Mouse (Mus musculus) spleen, embryonic (tissue): ENCODE measurements around the gene Xrcc1.

Source experiments
- CTCF ChIA-PET: fragments of 350-600 bp; sonication (Branson Sonifier 250); formaldehyde crosslinking; loops from one replicate; lab custom pipeline; 2022; lab: Charles Lee

The Xrcc1 gene

DNA sequence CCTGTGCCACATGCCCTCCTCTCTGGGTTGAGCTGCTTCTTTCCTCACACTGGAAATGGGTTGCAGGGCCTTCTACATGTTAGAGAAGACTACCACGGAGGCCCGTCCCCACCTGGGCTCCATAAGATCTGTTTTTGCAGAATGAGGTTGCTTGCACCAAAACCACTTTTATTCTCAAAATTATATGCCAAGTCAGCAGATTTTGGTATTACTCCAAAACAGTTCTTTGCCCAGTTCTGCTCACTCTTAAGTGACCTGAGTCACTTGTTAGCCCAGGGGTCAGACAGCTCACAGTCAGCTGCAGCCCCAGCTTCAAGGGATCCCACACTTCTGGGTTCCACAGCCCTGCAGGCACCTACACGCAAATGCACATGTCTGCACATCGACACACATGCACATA is 15.4 kb downstream of the Xrcc1 start:
- CTCF ChIA-PET, result no interaction called here

DNA sequence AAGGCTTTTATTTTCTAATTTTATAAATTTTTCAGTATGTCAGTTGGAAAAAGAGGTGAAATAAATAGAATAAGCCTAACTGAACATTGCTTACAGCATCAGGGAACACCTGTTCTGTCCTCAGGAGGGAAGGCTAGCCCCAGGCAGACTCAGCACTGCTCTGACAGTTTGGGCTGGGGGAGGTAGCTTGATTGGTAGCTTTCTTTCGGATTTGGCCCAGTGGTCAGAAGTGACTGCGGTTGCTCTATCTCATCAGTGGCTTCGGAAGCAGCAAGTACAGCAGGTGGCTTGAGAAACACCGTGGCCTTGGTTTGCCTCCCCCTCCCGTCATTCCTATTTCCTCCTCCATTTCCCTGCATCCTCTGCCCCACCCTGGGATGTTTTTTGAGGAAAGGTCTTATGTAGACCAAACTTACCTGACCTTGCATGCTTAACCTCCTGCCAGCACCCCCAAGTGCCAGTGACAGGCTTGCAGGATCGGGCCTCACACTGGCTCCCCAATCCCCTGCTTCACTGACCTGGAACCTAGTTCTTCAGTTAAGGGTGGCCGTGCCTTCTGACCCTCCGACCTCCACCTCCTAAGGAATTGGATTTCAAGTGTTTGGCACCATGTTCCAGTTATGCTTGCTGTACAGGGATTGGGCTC is 17.2 kb downstream of the Xrcc1 start:
- CTCF ChIA-PET, result interaction anchor here (0.6 to 1.2 kb wide), 3 partner anchors 15 to 26 kb away, joined by 3 read pairs; partner anchors contain the start of genes Pinlyp and Xrcc1

DNA sequence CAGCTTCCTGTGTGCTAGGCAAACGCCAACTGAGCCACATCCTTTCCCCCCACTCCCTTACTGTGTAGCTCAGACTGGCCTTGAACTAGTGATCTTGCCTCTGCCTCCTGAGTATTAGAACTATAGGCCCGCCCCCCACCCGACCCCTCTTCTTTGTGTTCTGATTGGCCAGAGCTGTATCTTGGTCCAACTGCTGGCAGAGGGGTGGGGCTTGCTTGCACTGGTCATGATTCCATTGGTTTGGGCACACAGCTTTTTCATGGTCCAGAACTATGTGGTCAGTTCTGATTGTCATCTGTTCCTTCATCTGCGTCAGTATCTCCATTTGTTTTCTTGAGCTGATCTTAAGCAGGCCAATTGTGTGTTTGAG is 17.7 kb downstream of the Xrcc1 start:
- CTCF ChIA-PET, result interaction anchor here (0.6 to 1.1 kb wide), 5 partner anchors 18 to 122 kb away, joined by 3 to 4 read pairs (median 3); partner anchors contain the start of genes Pinlyp and Xrcc1

DNA sequence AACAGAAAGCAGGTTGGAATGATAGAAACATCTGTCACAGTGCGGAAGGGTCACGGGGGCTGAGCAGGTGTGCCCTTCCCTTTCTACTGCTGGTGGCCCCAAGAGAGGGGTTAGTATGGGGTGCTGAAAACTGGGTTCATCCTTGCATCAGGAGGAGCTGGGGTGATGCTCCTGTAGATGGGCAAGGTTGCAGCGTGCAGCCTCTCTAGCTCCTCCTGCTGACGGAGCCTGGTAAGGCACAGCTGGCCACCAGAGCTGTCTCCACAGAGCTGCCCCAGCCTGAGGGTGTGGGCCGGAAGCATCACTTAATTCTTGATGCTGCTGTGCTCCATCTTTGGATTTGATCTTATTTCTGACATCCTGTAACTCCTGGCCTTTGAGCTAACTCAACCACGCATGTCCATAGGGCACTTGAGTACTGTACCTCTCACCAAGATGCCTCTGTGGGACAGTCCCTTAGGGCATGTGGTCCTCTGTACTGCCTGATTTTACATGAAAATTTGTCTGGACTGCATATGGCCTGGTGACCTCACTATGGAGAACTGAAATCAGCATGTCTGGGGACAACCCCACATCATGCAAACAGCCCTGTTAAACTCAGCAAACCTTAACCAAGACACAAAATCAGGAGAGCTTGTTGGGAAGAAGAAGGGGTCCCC is 18.6 kb downstream of the Xrcc1 start:
- CTCF ChIA-PET, result interaction anchor here (0.7 to 1.1 kb wide), 5 partner anchors 15 to 39 kb away, joined by 3 to 8 read pairs (median 3); partner anchors contain the start of genes Pinlyp and Xrcc1

DNA sequence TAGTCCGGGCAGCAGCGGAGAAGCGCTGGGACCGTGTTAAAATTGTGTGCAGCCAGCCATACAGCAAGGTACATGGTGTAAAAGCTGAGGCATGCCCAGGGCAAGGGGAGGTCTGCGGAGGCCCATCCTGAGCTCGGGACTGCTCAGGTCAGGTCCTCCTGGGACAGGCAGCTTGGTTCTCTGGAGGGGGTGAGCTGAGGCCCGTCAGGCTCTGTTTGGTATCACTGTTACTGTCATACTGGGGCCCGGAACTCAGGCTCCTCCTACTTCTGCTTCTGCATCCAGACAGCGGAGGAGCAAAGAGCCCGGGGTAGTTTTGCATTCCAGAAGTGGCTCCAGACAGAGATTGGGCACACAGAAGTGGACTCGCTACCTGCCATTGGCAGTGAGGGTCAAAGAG is 19.5 kb downstream of the Xrcc1 start:
- CTCF ChIA-PET, result interaction anchor here (0.5 to 0.9 kb wide), 2 partner anchors 16 to 38 kb away, joined by 3 to 4 read pairs; no protein-coding TSS in a partner anchor

DNA sequence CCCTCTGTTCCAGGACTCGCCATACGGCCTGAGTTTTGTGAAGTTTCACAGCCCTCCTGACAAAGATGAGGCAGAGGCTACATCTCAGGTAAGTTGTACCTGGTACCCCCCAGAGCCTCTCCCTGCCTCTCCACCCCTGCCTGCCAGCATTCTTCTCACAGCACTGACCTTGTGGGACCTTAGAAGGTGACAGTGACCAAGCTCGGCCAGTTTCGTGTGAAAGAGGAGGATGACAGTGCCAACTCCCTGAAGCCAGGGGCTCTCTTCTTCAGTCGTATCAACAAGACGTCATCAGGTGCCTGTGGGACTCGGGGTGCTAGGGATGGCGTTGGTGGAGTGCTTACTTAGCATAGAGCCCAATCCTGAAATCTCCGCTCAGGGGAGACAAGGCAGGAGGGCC is 20.1 kb downstream of the Xrcc1 start:
- CTCF ChIA-PET, result no interaction called here

DNA sequence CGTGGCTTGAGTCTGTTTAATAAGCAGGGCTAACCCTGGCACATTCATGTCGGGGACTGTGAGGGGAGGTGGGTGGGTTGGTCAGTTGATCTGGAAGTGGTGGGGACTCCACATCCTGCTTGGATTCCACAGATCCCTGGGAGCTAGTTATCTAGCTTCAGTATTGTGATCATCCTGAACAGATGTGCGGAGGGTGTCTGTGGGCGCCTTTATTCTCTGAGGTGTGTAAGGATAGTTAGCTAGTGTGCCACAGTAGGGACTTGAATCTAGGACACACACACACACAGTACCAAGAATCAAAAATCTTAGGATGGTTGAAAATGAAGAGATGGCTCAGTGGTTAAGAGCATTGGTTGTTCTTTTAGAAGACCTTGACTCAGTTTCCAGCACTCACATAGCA is 22.4 kb downstream of the Xrcc1 start:
- CTCF ChIA-PET, result no interaction called here

DNA sequence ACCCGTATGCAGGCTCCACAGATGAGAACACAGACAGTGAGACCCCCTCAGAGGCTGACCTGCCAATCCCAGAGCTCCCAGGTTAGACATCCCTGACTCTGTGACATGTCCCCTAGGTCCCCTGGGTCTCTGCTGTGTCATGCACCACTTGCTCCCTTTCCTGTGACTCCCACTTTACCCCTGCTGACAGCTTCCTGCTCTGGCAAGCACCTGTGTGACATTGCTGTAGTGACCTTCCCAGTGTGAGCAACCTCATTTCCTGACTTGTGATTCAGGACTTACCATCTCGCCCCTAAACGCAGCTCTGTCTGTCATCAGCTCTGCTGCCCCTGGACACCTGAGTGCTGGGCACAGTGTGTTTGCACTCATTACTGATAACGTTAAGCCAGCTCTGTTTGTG is 25.0 kb downstream of the Xrcc1 start:
- CTCF ChIA-PET, result no interaction called here

DNA sequence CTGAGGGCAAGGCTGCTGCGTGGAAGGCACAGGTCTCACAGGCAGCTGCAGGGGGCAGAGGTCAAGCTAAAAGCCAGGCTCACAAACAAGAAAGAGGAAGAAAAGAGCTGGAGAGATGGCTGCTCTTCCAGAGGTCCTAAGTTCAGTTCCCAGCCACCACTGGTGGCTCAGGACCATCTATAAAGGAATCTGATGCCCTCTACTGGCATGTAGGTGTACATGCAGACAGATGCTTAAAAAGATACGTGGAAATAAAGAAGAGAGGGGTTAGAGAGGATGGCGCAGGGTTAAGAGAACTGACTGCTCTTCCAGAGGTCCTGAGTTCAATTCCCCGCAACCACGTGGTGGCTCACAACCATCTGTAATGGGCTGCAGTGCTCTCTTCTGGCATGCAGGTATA is 26.4 kb downstream of the Xrcc1 start:
- CTCF ChIA-PET, result interaction anchor here (0.6 kb wide), 2 partner anchors 85 to 341 kb away, joined by 4 to 7 read pairs; no protein-coding TSS in a partner anchor

DNA sequence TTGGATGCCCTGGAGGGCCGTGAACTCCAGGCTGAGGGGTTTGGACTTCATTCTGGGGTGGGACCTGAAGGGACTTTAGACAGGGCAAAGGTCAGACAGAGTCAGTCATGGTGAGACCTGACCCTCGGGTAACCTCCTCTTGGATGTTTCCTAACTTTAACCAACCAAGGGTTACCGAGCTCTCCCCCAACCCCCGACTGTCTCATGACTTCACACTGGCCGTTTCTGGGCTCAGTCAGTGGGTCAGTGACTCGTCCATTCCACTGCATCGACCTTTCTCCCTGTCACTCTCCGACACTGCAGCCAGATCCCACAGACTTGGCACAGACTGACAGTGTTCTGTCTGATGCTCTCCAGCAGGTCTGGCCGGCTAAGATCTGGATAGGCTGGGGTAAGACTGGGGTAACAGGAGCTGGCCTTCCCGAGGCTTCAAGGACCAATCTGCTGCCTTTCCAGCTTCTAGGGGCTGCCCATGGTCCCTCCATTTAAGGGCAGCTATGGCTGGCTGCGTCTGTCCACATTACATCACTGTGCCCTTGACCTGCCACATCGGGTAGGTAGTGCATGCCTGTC is 28.2 kb downstream of the Xrcc1 start:
- CTCF ChIA-PET, result interaction anchor here (0.7 kb wide), 1 partner anchor 15 kb away, joined by 5 read pairs; no protein-coding TSS in a partner anchor

DNA sequence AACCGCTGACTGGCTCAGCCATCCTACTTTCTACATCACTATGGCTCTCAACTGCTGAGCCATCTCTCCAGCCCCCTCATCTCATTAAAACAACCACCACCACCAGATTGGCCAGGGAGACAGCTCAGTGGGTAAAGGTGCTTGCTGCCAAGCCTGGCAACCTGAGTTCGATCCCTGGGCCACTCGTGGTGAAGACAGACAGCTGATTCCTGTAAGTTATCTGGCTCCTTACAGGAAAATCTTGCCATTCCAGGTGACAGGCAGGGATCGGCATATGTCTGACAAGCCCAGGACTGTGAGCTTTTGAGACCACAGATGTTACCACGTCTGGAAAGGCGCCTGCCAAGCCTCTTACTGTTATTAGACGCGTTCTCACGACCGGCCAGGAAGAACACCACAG is 31.7 kb downstream of the Xrcc1 start:
- CTCF ChIA-PET, result no interaction called here

DNA sequence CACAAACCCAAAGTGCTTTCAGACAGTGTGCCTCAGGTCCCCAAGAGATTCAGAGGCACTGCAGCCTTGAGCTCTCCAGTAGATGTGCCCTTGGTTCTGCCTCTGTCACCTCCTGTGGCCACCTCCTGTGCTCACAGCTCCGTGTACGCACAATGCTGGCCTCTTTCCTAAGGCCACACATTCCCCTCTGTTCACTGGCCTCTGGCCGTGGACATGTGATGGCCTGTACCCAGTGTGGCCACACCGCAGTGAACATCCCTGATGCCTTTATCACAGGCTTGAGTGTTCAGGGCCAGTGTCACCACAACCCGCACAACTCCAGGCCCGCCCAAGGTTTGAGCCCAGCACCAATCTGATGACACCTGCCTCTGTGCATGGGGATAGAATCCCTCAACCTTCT is 38.8 kb downstream of the Xrcc1 start:
- CTCF ChIA-PET, result no interaction called here

DNA sequence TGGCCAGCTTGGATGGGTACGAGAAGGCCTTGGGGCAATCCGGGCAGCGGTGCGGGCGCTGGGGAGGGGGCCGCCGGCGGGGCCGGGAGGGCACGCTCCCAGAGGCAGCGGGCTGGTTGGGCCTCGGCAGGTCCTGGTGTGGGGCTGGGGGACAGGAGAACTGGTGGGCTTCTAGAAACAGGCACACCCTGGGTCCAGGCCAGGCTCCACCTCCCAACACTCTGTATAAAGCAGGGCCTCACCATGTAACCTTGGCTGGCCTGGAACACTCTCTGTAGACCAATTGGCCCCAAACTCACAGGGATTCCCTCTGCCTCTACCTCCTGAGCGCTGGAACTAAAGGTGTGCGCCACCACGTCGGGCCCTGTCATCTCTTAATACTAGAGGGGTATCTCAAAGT is 39.9 kb downstream of the Xrcc1 start:
- CTCF ChIA-PET, result interaction anchor here (0.6 kb wide), 1 partner anchor 22 kb away, joined by 3 read pairs; no protein-coding TSS in a partner anchor

DNA sequence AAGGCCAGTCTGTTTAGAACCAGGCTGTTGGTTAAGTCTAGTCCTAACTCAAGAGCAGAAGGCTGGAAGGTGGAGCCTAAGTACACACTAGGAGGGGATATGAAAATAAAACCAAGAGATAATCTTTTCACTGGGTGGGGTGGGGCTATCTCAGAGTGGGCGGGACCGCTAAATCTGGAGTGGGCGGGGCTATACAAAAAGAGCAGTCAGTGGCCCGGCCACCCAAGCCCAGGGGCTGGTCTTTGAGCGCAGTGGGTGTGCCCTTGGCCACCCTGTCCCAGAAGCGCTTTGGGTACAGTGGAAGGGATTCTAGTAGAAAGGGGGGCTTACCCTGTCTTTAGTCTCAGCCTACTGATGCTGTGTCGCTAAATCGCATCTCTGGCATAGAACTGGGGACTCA is 40.7 kb downstream of the Xrcc1 start:
- CTCF ChIA-PET, result no interaction called here

DNA sequence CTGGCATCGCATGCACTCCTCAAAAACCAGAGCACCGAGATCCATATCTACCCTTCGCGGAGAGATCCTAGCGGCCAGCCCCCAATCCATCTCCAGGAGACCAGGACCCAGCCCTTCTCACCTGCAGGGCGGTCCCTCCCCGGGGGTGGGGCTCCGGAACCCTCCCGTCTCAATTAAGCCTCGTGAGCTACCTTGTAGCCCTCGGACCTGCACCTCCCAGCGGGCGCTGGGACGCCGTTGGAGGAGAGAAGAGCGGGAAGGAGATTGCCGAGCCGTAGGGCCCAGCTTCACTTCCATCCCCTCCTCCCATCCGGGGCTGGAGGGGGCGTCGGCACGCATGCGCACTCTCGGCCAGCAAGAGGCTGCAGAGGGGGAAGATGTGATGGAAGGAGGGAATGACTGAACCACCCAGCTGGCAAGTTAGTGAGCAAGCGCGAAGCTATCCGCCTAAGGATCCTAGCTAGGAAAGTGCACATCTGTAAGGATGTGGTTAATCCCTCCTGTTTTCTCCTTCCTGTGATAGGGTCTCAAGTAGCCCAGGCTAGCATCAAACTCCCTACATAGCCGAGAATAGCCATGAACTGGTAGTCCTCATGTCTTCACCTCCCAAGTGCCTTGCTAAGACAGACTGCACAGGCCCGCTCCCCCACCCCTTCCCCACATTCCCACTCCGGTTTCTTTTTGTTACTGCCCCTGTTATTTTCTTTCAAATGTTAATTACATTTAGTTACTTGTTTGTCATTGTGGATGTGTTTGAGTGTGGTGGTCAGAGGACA is 41.4 kb downstream of the Xrcc1 start, which contains the start of the genes Ethe1 and Zfp575:
Gene Ethe1, plus strand, starts transcription at position 214 of the 776 bp plus-strand sequence.
Gene Zfp575, minus strand, starts transcription at position 312 of the 776 bp plus-strand sequence.
- CTCF ChIA-PET, result no interaction called here

DNA sequence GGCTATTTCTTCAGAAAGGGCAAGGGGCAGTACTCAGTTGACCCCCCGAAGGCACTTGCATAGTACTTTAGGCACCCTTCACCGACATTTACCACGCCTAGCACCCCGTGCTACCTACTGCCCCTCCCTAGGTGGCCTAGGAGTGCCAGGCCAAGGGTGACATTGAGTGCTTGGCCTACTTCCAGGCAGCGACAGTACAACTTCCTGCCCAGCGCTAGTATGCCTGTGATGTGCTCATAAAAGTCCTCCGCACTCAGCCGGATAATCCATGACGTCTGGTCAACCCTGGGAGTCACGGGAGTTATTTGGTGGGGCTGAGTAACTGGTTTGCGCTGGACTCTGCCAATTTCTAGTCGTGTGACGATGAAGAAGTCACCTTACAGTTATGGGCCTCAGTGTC is 42.2 kb downstream of the Xrcc1 start:
- CTCF ChIA-PET, result no interaction called here

DNA sequence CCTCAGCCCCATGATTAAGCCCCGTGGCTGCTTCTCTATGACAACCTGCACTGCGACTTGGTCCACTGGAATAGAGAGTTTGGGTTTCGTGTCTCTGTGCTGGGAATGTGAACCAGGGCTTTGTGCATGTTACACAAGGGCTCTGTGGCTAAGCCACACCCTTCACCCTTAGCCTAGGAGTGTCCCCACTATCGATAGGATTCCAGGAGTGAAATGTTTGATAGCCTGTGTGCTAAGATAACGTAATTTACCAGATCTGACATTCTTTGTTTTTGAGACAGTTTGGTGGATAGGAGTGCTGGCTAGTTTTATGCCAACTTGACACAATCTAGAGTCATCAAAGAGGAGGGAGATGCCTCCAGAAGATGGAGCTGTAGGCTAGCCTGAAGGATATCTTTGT is 45.6 kb downstream of the Xrcc1 start:
- CTCF ChIA-PET, result interaction anchor here (0.6 kb wide), 1 partner anchor 48 kb away, joined by 4 read pairs; no protein-coding TSS in a partner anchor

DNA sequence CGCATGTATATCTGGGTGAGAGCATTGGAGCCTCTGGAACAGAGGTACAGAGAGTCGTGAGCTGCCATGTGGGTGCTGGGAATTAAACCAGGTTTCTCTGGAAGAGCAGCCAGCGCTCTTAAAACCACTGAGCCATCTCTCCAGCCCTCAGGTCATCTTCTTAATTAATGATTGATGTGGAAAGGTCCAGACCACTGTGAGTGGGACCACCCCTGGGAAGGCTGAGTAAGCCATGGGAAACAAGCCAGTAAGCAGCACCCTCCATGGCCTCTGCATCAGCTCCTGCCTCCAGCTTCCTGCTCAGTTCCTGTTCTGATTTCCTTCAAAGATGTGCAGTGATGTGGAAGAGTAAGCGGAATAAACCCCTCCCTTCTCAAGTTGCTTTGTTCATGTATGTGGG is 46.1 kb downstream of the Xrcc1 start:
- CTCF ChIA-PET, result interaction anchor here (0.6 kb wide), 1 partner anchor 47 kb away, joined by 4 read pairs; no protein-coding TSS in a partner anchor

DNA sequence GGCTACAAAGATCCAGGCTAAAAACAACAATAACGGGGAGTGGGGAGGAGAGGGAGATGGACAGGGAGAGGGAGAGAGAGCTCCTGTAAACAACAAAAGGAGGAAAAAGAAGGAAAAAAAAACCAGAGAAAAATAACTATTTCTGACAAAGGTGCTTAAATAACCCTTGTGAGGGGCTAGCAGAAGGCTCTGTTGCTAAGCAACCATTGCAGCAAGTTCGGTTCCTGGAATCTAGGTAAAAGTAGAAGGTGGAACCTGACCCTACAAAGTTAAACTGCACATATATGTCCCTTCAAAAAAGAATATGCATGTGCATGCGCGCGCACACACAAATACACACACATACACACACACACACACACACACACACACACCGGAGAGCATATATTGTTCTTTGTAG is 46.7 kb downstream of the Xrcc1 start:
- CTCF ChIA-PET, result interaction anchor here (0.7 kb wide), 1 partner anchor 19 kb away, joined by 4 read pairs; no protein-coding TSS in a partner anchor

DNA sequence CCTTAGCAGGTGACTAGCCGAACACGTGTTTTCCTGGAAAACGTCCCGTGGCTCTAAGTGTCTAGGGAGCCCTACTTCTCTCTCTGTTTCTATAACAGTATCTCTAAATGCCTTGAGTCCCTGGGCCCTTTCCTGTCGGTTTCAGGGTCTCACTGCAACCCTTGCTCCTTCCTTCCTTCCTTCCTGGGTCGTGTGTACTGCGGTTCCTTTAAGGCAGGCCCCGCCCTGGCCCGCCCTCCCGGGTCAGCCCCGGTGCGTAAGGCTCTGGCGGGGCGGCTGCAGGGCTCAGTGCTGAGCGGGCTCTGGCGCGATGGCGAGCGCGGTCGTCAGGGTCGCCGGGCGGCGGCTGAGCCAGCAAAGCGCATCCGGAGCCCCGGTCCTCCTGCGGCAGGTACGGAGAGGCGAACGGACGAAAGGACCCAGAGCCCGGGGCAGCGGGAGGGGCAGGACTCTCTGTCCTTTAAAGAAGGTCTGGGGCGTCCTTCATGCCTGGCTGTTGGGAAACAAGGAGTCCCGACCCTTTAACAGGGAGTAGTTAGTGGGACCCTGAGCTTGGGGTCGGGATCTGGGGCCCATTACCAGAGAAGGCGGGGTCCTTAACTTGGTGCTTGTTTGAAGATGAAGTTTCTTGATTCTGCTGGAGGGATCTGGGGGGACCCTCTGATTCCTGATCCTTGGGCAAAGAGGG is 47.7 kb downstream of the Xrcc1 start:
- CTCF ChIA-PET, result no interaction called here

DNA sequence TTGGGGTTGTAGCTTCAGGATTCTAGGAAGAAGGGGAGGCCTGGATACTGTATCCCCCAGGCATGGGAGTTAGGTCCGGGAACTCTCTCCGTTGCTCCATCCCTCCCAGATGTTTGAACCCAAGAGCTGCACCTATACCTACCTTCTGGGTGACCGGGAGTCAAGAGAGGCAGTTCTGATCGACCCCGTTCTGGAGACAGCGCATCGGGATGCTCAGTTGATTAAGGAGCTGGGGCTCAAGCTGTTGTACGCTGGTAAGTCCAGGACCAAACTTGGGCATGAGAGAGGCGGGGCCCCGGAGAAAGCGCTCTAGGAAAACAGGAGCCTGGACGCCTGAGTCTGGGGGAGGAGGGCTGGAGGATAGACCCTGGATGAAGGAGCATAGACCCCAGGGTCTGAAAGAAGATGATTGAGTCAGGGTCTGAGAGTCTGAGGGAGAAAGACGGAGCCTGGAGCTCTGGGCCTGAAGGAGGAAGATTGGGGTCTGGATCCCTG is 48.3 kb downstream of the Xrcc1 start:
- CTCF ChIA-PET, result no interaction called here
